Mouse (Mus musculus) splenic B cell, adult 2 months (primary cell): ENCODE data around the gene Wnk2.
"Not testable (repeated sequence)": the region's sequence is repeated elsewhere in the genome, so short reads cannot be mapped to it uniquely, and the experiment has no call there.

Experiments used
- DNase-seq: peaks from one replicate; pipeline ENCODE4 v3.0.0-alpha.2; 2011; ENCODE audit warnings: low read depth, low spot score
- H3K27me3 ChIP-seq: 2 replicates; pipeline ENCODE4 v1.6.1; 2012; ENCODE audit warnings: mild to moderate bottlenecking, low read length, moderate library complexity, mixed read lengths; ENCODE audit not compliant: control insufficient read depth, poor library complexity, insufficient read depth, severe bottlenecking
- H3K36me3 ChIP-seq: 2 replicates; pipeline ENCODE4 v1.6.1; 2012; ENCODE audit warnings: mild to moderate bottlenecking, low read length, moderate library complexity, mixed read lengths; ENCODE audit not compliant: control insufficient read depth, poor library complexity, insufficient read depth, severe bottlenecking

Gene Wnk2

DNA sequence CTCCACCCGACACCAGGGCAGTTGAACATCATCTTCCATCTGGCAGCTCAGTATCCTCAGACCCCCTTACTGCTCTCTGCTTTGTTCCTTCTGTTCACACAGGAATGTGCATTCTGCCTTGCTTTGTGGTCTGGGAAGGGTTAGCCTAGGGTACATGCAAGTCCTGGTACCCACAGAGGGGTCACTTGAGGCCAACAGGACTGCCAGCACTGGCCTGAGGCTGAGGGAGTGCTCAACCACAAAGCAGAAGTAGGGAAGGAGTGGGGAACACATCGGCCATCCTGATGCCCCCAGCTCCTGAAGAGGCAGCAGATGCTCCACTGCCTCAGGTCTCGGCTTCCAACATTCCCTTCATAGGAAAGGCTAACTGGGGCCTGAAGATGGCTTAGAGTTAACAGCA lies 72.4 kb downstream of the Wnk2 start:
- Histone ChIP-seq H3K36me3 (no peaks in the 10 kb centered on the region), H3K27me3 (no peaks in the 10 kb centered on the region)
- DNase-seq, result no peak

DNA sequence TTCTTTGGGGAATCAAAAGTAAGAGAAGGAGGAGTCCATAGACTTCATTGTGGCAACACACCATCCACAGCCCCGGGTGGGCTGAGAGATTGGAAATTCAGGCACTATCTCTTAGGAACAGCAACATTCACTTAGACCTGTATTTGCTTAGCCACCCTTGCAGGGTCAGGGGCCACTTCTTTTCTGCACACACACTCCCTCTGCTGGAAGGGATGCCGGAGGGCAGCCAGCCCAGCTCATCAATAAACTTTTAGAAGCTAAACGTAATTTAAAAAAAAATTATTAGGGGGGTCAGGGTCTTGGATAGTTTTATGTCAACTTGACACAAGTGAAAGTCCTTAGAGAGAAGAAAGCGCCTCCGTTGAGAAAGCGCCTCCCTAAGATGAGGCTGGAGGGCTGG lies 74.5 kb downstream of the Wnk2 start:
- no peak for DNase-seq
- Histone ChIP-seq H3K36me3 (no peaks in the 10 kb centered on the region), H3K27me3 (no peaks in the 10 kb centered on the region)

DNA sequence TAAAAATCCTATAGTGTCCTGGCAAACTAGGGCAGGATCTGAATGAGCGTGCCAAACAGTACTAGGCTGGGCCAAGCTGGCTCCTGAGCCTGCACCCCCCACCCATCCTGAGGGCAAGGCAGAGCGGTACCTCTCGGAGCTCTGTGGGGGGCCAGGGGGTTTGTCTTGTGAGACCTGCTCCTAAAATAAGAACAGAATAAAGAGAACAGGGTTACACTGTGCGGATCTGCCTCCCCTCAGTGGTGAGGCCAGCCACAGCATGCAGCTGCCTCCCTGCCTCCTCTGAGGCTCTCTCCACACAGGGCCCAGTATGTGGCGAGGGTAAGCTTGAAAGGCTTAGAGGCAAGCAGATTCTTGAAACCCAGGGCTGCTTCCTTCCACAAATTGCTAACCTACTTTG lies 76.0 kb downstream of the Wnk2 start:
- no peak for DNase-seq
- Histone ChIP-seq H3K27me3 (no peaks in the 10 kb centered on the region), H3K36me3 (no peaks in the 10 kb centered on the region)

DNA sequence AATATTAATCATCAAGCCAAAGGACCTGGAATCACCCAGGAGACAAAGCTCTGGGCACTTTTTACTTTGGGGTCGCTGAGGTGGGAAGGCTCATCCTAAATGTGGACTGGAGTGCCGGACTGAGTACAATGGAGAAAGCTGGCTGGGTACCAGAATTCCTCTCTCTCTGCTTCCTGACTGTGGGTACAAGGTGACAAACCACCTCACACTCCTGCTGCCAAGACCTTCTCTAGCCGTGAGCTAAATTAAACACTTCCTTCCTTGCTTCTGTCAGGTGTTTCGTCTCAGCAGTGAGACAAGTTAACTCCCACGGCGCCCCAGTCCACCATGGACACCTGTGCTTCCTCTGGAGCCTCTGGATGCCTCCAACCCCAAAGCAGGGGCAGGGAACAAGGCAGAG lies 77.8 kb downstream of the Wnk2 start:
- H3K27me3 ChIP-seq, result no peaks in the 10 kb centered on the region
- H3K36me3 ChIP-seq, result no peaks in the 10 kb centered on the region
- DNase-seq, result no peak

DNA sequence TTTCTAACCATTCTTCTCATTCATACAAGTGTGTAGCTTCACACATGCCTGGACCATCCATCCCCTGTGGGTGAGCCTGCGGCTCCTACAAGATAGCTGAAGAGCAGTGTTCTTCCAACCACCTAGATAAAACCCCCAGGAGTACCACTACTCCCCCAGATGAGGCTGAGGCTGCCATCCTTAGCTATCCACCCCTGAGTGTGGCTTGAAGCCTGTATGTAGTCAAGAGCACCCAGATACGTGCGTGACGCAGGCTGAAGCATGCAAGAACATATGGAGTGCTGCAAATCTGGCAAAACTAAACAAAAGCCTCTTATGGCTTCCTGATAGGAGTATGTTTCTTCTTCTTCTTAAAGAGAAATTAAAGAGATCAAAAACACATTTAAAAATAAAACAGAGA lies 78.4 kb downstream of the Wnk2 start:
- Histone ChIP-seq H3K27me3 (no peaks in the 10 kb centered on the region), H3K36me3 (no peaks in the 10 kb centered on the region)
- no peak for DNase-seq

DNA sequence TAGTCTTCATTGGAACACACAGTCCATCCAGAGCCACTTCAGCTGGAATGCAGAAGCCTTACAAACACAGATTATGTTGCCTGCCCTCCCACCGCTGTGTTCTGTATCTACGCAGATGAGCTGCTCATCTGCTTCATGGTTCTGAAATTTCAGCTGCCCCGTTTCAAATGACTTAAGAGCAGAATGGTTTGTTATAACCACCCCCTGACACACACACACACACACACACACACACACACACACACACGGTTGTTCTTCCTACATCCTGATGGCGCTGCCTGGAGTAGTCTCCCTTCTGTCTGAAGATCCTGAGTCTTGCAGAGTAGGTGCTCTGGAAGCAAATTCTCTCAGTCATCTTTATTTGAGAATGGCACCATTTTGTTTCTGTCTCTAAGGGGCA lies 83.6 kb downstream of the Wnk2 start:
- no peak for DNase-seq

DNA sequence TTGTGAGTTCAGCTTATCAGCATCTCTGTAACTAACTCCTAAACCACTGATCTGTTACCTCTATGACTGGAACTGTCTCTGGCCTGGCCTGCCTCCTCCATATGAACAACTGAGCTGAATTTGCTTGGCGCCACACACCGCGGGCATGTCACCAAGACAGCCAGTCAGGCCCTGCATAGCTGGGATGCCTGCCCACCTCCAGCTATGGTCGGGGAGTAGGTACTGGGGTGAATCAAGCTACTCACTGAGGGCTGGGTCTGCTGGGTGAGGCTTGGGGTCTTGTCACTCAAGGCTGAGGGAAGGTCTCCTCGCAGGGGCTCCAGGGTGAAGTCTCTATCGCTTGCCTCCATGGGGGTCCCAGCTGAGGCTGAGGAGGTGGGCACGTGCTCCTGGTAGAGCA lies 87.4 kb downstream of the Wnk2 start:
- DNase-seq, result no peak
- Histone ChIP-seq H3K36me3 (no peaks in the 10 kb centered on the region), H3K27me3 (no peaks in the 10 kb centered on the region)

More for the DNA sequence above, 83.6 kb downstream of the Wnk2 start:
- Histone ChIP-seq H3K36me3 (no peaks in the 10 kb centered on the region), H3K27me3 (no peaks in the 10 kb centered on the region)

DNA sequence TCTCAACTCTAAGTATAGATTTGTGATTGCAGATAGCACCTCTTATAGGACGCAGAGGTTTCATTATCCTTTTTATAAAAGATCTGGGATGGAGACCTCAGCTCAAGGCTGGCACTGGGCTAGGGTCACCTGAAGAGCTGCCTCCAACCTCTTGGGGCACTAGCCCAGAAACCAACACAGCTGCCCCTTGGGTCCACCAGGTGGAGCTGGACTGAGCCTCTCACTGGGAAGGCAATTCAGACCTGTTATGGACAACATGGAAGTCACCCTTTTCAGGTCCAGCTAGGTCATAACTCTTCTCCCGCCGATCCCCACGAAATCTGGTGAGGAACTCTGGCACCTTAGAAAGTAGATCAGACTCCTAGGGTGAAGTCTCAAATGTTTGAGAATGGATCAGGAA lies 89.3 kb downstream of the Wnk2 start:
- Histone ChIP-seq H3K27me3 (no peaks in the 10 kb centered on the region), H3K36me3 (no peaks in the 10 kb centered on the region)
- DNase-seq, result peak; percentile 32

DNA sequence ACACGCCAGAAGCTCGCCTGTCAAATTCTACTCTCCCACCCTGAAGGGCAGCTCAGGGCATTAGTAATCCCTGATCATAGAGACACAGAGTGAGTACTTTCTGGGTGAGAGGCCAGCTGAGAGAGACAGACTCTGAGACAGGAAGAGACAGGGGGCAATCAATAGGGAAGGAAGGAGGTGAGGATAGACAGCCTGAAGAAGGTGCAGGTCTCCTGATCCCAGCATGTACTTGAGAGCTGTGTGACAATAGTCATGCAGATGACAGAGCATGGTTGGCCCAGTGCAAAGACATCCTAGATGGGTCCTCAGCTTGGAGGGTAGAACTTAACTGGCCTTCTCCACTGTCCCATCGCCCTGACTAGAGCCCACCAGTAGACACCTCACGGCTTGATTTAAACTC lies 91.5 kb downstream of the Wnk2 start:
- no peaks in the 10 kb centered on the region for H3K36me3 ChIP-seq
- no peaks in the 10 kb centered on the region for H3K27me3 ChIP-seq
- no peak for DNase-seq

DNA sequence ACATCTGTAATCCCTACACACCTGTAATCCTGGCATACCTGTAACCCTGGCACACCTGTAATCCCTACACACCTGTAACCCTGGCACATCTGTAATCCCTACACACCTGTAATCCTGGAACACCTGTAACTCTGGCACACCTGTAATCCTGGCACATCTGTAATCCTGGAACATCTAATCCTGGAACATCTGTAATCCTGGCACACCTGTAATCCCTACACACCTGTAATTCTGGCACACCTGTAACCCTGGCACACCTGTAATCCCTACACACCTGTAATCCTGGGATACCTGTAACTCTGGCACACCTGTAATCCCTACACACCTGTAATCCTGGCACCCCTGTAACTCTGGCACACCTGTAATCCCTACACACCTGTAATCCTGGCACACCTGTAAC lies 93.1 kb downstream of the Wnk2 start:
- H3K27me3 ChIP-seq, H3K36me3 ChIP-seq, DNase-seq: not testable (repeated sequence)

DNA sequence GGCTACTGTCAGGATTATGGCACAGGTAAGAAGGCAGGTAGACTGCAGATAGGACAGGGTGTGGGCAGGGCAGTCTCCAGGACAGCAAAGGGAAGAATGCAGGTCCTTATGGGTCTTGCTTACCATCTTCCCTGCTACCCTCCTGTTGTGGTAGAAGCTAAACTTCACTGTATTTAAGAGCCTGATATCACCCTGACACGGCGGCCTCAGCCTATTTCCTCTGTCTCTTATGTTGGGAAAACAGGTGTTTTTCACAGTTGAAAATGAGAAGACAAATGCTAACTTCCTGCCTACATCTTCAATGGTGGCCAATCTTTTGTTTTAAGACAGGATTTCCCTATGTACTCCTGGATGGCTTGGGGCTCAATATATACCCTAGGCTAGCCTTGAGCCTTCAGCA lies 94.5 kb downstream of the Wnk2 start:
- DNase-seq, result no peak
- H3K27me3 ChIP-seq, result no peaks in the 10 kb centered on the region
- H3K36me3 ChIP-seq, result no peaks in the 10 kb centered on the region

DNA sequence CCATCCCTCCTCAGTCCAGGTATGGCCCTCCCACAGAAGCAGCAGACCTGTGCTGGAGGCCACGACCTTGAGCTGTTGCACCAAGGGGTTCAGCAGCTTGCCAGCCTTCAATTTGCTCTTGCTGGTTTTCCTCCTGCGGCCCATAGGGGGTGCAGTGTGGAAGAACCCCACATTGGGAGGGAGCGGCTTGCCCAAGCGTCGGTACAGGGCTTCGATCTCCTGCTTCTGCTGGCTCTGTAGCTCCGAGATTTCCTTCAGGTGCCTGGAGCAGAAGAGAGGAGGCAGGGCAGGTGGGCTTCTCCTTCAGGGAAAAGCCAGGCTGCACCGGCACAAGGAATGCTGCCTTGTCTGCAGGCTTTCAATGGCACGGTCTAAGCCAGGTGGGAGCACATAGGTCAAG lies 95.3 kb downstream of the Wnk2 start:
- H3K27me3 ChIP-seq, result no peaks in the 10 kb centered on the region
- DNase-seq, result peak; percentile 42

DNA sequence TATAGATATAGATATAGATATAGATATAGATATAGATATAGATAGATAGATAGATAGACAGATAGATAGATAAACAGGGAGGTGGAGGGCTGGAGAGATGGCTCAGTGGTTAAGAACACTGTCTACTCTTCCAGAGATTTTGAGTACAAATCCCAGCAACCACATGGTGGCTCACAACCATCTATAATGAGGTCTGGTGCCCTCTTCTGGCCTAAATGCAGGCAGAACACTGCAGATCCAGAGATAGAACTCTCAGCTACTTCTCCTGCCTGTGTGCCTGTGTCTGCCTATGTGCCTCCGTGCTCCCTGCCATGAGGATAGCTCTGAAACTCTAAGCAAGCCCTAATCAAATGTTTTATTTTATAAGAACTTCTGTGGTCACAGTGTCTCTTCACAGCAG lies 100.4 kb downstream of the Wnk2 start:
- no peak for DNase-seq
- H3K36me3 ChIP-seq, result no peaks in the 10 kb centered on the region
- H3K27me3 ChIP-seq, result no peaks in the 10 kb centered on the region

More for the DNA sequence above, 95.3 kb downstream of the Wnk2 start:
- H3K36me3 ChIP-seq, result no peaks in the 10 kb centered on the region

DNA sequence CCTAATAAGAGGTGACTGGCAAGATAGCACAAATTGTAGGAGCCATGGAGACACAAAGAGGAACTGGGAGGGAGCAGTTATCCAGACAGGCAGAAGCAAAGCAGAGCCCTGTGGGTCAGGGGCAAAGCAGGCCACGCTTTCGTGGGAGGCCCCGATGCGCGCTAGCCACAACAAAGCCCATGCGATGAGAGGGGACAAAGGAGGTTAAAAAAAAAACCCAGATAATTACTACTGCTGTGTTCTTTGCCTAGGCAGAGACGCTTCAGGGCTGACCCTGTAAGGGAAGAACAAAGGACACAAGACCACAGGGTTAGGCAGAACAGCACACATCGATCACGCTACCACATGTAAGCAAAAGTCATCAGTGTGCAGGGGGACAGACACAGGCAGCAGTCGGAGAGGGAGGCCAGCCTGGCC lies 103.7 kb downstream of the Wnk2 start:
- Histone ChIP-seq H3K36me3 (no peaks in the 10 kb centered on the region), H3K27me3 (no peaks in the 10 kb centered on the region)
- DNase-seq, result no peak

DNA sequence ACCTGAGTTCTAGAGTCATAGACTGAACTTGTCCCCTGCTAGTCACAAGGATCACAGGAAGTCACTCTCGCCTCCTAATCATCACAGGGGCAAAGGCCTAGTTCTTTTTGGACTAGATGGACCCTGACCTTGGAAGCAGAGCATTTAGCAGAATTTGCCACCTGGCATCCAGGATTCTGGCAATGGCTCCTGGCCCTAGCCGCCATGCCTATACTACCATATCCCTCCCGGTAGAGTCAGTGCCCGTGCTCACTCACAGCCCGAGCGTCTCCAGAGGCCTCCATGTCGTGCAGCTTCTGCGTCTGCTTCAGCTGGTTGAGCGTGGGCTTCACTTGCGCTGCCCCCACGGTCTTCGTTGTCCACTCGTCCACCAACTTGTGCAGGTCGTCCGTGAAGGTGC lies 105.4 kb downstream of the Wnk2 start:
- DNase-seq, result no peak
- no peaks in the 10 kb centered on the region for H3K36me3 ChIP-seq
- no peaks in the 10 kb centered on the region for H3K27me3 ChIP-seq

DNA sequence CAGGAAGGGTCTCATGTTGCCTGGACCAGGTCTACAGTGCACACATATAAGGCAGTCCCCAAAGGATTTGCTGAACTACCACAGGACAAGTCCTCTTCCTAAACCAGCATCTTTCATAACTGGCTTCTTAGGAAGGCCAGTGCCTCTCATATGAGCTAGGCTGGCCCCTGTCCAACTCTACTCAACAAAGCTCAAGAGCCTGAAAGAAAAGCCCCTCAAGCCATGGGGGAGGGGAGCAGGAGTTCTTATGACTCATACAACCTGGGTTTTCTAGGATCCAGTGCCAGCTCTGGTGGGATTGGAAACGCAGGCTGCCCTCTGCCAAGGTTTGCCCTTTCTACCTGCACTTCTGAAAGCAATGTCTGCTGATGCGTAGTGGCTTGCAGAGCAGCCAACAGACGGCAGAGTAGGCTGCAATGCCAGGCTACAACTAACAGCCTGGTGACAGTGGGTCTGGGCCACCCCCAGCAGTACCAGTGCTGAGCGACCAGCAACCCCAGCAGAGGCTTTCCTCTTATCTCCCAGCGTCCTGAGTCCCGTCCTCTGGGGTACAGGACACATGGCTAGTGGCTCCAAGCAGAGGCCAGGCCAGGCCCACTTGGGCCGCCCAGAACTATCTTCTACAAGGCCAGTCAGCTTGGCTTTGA lies 110.8 kb downstream of the Wnk2 start:
- H3K36me3 ChIP-seq, result no peaks in the 10 kb centered on the region
- DNase-seq, result no peak
- no peaks in the 10 kb centered on the region for H3K27me3 ChIP-seq
